Mouse (Mus musculus) effector memory CD4-positive, alpha-beta T cell, adult 5 months (primary cell): ENCODE results near the gene Slc27a3. TPM values are rescaled to one million over a fixed set of nuclear protein-coding genes. Genes with fewer than 3 reads are reported as not detected.

ENCODE experiments used
- polyA plus RNA-seq: library from polyadenylated mRNA; unstranded; fragments of 100-300 nt; shearing (Covaris generic); gene quantifications from one replicate; pipeline ENCODE4 v1.2.1, GENCODE M21; 2017

Gene Slc27a3
- polyA plus RNA-seq = not detected

GRCm38 (mm10) chr3:90389511-90390490 lies at the start of gene Slc27a3:
Slc27a3 (minus strand) TSS chr3:90389938.

GRCm38 (mm10) chr3:90433381-90434020 lies 43.8 kb upstream of the Slc27a3 start, which contains the start of gene Ints3:
Ints3 (minus strand) TSS chr3:90433622.

Other genes with a start within 250 kb of the Slc27a3 start
- 3,522 TPM for gene Rps27, start 176.3 kb downstream of the Slc27a3 start, polyA plus RNA-seq
- gene Rab13, start 176.2 kb downstream of the Slc27a3 start, polyA plus RNA-seq = 0.42 TPM
- 130 TPM for gene Jtb, start 158.3 kb downstream of the Slc27a3 start, polyA plus RNA-seq
- gene Creb3l4, start 146.4 kb downstream of the Slc27a3 start, polyA plus RNA-seq = not detected
- gene Slc39a1, start 141.8 kb downstream of the Slc27a3 start, polyA plus RNA-seq = 1.9 TPM
- gene Crtc2, start 135.8 kb downstream of the Slc27a3 start, polyA plus RNA-seq = 116 TPM
- 34.1 TPM for gene Dennd4b, start 124.8 kb downstream of the Slc27a3 start, polyA plus RNA-seq
- gene Gatad2b, start 96.8 kb downstream of the Slc27a3 start, polyA plus RNA-seq = 11.9 TPM
- 18.6 TPM for gene Ints3, start 43.7 kb upstream of the Slc27a3 start, polyA plus RNA-seq
- not detected for gene Npr1, start 75.9 kb upstream of the Slc27a3 start, polyA plus RNA-seq
- gene Ilf2, start 86.2 kb upstream of the Slc27a3 start, polyA plus RNA-seq = 84.0 TPM
- gene Snapin, start 101.1 kb upstream of the Slc27a3 start, polyA plus RNA-seq = 56.9 TPM
- gene Chtop, start 119.6 kb upstream of the Slc27a3 start, polyA plus RNA-seq = 165 TPM
- gene S100a1, start 124.5 kb upstream of the Slc27a3 start, polyA plus RNA-seq = 1.1 TPM
- 123 TPM for gene S100a13, start 124.5 kb upstream of the Slc27a3 start, polyA plus RNA-seq
- gene S100a14, start 136.9 kb upstream of the Slc27a3 start, polyA plus RNA-seq = not detected
- gene S100a16, start 147.3 kb upstream of the Slc27a3 start, polyA plus RNA-seq = not detected
- 2.3 TPM for gene S100a3, start 170.6 kb upstream of the Slc27a3 start, polyA plus RNA-seq
- gene S100a2, start 200.3 kb upstream of the Slc27a3 start, polyA plus RNA-seq = not detected
- gene Gm42674, start 212.0 kb upstream of the Slc27a3 start, polyA plus RNA-seq = not detected
- 279 TPM for gene S100a4, start 213.8 kb upstream of the Slc27a3 start, polyA plus RNA-seq
- gene S100a5, start 218.6 kb upstream of the Slc27a3 start, polyA plus RNA-seq = not detected
- gene S100a6, start 222.9 kb upstream of the Slc27a3 start, polyA plus RNA-seq = 579 TPM